Mouse (Mus musculus): ENCODE results near the gene Irs1.

The Irs1 gene

GRCm38 (mm10) chr1:82289116-82289989 lies 1.9 kb downstream of the Irs1 start:
- DNase-seq (ENCODE audit: low read depth, low spot score), result peak; percentile 50

GRCm38 (mm10) chr1:82288421-82288990 lies 2.7 kb downstream of the Irs1 start:
- DNase-seq (ENCODE audit: low read depth, low spot score), result no peak

DNA sequence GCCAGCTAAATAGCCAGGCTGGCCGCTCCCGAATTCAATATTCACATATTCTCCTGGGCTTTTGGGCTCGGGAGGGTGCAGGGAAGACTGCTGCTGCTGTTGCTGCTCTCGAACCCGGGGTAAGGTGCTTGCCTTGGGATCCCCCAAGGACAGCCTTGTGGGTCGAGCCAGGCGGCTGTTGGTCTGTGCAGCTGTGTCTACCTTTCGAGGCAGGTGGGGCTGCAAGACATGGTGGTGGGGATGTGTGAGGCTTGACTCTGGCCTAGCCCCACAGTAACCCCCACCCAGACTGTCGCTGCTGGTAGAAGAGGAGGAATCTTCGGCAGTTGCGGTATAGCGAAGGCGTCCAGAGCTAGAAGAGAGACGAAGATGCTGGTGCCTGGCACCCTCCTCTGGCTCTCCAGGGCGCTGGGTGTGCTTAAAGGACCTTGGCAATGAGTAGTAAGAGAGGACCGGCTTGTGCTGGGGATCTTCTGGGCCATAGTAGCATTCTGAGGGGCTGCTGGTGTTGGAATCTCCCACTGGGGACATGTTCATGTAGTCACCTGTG lies 3.4 kb downstream of the Irs1 start:
- DNase-seq (ENCODE audit: low read depth, low spot score), result no peak

DNA sequence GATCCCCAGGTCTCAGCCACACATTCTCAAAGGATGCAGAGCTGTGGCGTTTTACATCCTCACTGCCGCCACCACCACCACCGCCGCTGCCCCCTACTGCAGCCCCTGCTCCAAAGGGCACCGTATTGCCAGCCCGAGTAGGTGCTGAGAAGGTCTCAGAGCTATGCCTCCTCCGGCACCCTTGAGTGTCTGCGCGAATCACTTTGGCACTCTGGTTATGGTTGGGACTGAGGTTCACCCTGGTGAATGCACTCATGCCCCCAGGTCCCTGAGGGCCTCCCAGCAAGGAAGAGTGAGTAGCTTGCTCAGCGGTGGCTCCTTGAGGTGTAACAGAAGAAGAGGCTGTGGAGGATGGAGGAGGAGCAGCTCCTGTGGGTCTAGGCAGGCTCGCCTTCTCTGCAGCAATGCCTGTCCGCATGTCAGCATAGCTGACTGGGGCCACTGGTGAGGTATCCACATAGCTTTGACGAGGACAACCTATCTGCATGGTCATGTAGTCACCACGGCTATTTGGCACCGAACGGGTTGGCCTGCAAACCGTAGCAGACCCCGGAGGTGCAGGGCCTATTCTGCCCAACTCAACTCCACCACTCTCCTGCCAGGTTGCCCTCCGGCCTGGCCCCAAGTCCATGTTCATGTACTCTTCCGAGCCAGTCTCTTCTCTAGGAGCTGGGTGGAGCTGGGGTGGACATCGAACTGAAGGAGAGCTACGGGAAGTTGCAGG lies 4.0 kb downstream of the Irs1 start:
- peak; percentile 41 for DNase-seq (ENCODE audit: low read depth, low spot score)

- peak; percentile 28 for DNase-seq (ENCODE audit: low read depth, low spot score)
These were observed 4.8 kb downstream of the Irs1 start for GRCm38 (mm10) chr1:82286190-82287051.

- DNase-seq (ENCODE audit: low read depth, low spot score), result no peak
These were observed 5.6 kb downstream of the Irs1 start for GRCm38 (mm10) chr1:82285461-82286189.

GRCm38 (mm10) chr1:82284403-82284802 lies 6.8 kb downstream of the Irs1 start:
- peak; percentile 41 for DNase-seq (ENCODE audit: low read depth, low spot score)

GRCm38 (mm10) chr1:82283901-82284301 lies 7.3 kb downstream of the Irs1 start:
- DNase-seq (ENCODE audit: low read depth, low spot score), result peak; percentile 35

DNA sequence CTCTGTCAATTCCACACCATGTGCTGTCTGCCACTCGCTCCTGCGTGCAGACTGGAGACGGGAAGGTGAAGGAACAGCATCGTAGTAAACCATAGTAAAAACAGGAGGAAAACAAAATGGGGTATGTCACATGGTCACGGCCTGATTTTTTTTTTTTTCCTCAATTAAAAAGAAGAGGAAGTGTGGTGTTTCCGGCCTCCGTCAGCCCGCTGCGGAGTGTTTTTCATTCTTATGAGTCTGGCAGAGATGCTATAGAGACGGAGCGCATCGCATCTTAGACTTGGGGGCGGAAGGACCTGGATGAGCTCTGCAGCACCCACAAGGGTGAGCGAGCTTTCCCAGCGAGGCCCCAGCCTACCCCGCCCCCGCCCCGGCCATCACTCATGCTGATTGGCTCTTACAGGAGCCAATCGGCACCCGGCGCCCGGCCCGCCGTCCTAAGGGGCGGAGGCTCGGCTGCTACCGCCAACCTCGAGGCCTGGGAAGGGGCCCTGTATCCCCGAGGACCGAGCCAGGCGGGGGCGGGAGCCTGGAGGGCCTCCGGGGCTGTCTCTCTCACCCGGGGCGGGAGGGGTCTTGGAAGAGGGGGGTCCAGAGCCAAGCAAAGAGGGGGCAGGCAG lies 8.1 kb downstream of the Irs1 start:
- DNase-seq (ENCODE audit: low read depth, low spot score), result peak; percentile 98

DNA sequence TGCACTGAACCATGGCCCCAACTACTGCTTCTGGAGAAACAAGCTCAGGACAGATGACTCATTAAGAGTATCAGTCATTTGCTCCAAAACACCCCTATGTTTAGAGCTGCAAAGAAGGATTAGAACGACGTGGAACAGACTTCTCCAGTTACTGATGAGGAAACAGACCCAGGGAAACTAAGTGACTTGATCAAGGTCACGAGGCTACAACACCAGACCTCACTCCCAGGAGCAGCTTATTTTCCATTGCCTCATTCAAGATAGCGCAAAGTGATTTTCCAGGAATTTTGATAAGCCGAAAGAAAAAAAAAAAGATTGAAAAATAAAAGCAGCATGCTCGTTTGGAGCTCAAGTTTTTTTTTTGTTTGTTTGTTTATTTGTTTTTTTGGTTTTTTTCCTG lies 9.4 kb downstream of the Irs1 start:
- no peak for DNase-seq (ENCODE audit: low read depth, low spot score)

DNA sequence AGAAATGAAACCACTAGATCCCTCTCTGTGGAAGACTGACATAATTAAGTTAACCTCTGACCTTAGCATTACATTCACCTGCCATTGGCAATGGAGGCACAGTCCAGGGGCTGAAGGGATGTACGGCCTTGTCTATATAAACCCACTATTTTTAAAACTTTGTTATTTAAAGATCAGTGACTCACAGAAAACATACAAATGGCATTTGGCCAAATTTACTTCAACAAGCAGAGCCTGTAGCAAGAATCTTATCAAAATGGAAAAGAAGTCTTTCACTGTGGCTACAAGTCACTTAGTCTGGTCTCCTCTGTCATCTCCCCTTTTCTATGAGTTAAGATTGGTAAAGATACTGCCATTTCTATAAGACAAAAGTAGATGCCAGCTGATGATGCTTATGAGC lies 11.4 kb downstream of the Irs1 start:
- no peak for DNase-seq (ENCODE audit: low read depth, low spot score)

- no peak for DNase-seq (ENCODE audit: low read depth, low spot score)
These were observed 16.9 kb downstream of the Irs1 start for GRCm38 (mm10) chr1:82274361-82274760.

- no peak for DNase-seq (ENCODE audit: low read depth, low spot score)
These were observed 17.7 kb downstream of the Irs1 start for GRCm38 (mm10) chr1:82273529-82273928.

DNA sequence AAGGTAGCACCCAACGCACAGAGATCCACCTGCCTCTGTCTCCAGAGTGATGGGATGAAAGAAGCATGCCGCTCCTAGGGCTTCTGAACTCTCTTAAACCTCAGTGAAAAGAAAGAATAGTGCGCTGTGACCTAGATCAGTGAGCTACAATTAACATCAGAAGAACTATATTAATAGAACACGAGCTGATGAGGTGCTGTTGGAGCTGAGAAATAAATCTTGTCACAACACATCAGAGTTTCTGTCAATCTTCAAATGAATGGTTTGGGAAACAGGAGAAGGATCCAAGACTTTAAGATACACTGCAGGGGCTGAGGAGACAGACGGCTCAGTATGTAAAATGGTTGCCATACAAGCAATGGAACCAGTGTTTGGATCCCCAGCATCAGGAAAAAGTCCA lies 19.0 kb downstream of the Irs1 start:
- no peak for DNase-seq (ENCODE audit: low read depth, low spot score)

- no peak for DNase-seq (ENCODE audit: low read depth, low spot score)
These were observed 23.7 kb downstream of the Irs1 start for GRCm38 (mm10) chr1:82267547-82267946.

DNA sequence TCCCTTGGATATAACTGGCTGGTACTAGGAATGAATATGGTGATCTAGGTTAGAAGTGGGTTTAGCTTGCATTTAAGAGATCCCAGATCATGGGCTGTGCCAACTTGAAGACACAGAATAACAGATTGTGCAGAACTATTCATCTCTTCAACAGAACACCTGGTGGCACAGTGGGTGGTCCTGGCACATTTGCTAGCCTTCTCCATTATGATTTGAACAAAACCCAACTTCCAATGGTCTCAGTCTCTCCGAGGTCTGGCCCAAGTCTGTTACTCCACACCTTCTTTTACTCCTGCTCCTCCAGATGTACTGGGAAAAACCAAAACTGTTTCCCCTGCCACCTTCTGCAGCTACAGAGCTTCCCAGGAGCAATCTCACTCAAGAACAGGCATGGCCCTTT lies 28.9 kb downstream of the Irs1 start:
- DNase-seq (ENCODE audit: low read depth, low spot score), result peak; percentile 93

GRCm38 (mm10) chr1:82261638-82262037 lies 29.6 kb downstream of the Irs1 start:
- no peak for DNase-seq (ENCODE audit: low read depth, low spot score)

DNA sequence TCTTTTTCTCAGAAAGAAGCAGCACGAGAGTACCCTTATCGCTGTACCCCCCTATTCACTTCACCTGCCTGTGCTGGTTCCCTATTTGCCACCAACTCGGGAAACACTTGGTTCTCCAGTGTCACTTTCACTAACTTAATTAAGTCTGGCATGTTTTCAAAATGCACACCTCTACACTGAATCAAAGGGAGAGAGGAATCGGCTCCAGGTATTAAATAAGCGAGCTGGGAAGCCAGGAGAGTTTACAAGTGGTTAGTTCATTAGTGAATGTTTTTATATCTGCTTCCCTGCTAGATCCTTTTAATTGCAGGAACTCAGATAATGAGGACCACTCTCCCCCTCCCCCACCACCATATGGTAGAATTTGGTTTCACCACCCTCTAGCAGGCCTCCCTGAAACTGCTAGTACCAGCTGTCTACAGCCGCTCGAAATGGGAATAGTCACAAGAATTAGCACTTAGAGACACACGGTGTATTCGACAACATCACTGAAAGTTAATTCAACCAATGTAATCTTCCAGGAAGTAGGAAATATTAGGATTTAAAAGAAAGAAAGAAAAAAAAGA lies 30.1 kb downstream of the Irs1 start:
- peak; percentile 85 for DNase-seq (ENCODE audit: low read depth, low spot score)

- no peak for DNase-seq (ENCODE audit: low read depth, low spot score)
These were observed 31.2 kb downstream of the Irs1 start for GRCm38 (mm10) chr1:82260055-82260454.

GRCm38 (mm10) chr1:82258331-82258730 lies 32.9 kb downstream of the Irs1 start:
- DNase-seq (ENCODE audit: low read depth, low spot score), result no peak
